Mouse (Mus musculus) cerebellum, adult 11-12 months (tissue): Measurements from ENCODE around the gene Gm49380.
"Not testable (repeated sequence)": the region's sequence is repeated elsewhere in the genome, so short reads cannot be mapped to it uniquely, and the experiment has no call there.

Experiments used
- DNase-seq: peaks from one replicate; pipeline ENCODE4 v3.0.0; 2022

Gm49380 gene

DNA sequence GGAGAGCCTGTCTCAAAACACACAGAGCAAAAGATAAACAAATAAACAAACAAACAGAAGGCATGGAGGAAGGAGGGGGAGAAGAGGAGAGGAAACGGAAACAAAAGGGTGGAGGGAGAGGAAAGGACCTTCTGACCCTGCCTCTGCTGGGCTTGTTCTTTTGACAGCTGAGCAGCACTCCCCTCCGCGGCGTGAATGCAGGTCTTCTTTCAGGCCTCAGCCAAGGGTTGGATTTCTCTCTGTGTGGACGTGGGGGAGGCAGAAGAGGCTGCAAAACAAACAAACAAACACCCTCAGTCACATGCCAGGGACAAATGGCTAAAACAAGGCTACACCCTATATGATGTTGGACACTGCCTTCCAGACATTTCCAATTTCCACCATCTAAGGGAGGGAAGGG is 11.7 kb upstream of the Gm49380 start:
- peak; percentile 11 for DNase-seq

DNA sequence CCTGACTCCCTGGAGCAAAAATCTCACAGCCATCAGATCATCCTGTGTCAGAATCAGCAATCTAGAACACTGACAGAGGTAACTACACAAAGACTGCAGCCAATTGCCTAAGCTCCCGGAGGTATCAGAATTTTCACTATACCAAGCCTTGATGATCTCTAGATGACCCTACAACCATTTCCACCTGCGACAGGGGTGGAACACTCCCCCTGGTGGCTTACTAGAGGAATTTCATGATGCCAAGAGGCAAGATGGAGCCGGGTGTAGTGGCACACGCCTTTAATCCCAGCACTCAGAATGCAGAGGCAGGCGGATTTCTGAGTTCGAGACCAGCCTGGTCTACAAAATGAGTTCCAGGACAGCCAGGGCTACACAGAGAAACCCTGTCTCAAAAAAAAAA is 11.0 kb upstream of the Gm49380 start:
- DNase-seq: peak; percentile 36

DNA sequence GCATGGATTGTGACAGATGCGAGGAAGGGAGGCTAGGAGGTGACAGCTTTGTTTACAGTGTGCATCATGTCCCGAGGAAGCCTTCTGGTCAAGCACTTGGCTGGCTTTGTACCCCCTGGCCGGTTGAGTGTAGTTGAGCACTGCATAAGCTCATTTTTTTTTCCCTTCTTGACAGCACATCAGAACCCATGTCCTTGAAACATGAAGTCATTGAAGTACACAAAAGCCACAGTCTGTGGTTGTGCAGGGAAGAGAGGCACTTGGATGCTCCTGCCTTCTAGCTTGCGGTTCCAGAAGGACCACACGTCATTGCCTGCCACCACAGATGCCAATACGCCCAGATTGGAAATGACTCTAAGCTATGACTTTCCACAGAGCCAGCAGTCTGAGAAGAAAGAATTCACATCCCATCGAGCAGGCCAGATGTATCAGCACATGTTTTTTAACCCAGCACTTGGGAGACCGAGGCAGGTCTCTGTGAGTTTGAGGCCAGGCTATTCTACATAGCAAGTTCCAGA is 6.7 kb upstream of the Gm49380 start:
- DNase-seq: no peak

DNA sequence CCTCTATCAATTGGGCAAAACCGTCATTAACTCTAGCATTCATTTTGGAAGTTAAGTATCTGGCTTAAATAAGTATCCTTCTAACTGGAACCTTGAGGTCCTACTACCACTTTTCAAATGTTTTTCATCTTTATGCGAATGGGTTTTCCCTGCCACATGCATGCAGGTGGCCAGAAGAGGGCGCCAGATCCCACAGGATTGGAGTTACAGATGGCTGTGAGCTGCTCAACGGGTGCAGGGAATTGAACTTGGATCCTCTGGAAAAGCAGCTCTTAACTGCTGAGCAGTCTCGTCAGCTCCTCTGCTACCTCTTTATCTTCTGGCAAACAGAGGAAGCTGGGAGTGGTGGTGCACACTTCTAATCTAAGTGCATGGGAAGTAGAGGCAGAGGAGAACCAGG is 5.7 kb upstream of the Gm49380 start:
- no peak for DNase-seq

DNA sequence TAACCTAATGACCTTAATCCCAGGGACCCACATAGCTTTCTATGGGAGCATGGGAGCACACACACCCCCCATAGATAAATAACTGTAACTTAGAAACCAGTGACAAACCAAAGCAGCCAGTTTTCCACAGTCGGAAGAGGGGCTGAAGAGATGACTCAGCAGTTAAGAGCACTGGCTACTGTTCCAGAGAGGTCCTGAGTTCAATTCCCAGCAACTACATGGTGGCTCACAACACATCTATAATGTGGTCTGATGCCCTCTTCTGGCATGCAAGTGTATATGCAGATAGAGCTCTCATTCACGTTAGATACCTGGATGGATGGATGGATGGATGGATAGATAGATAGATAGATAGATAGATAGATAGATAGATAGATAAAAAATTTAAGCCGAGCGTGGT is 2.9 kb upstream of the Gm49380 start:
- DNase-seq: no peak

DNA sequence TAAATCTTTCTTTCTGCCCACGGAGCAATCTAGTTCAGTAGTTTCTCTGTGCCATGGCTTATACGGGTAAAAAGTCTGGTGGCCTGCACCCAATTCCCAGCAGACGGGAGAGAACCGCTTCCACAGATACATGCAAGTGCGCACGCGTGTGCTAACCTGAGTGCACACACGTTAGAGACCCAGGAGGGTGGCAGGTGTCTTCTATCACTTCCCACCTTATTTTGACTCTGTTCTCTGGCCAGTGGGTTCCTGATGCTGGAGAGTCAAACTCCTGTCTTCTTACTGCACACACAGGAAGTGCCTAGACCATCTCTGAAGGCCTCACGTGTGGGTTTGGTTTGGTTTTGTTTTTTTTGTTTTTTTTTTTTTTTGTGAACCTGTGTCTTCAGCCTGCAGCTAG is 2.3 kb upstream of the Gm49380 start:
- DNase-seq: no peak

DNA sequence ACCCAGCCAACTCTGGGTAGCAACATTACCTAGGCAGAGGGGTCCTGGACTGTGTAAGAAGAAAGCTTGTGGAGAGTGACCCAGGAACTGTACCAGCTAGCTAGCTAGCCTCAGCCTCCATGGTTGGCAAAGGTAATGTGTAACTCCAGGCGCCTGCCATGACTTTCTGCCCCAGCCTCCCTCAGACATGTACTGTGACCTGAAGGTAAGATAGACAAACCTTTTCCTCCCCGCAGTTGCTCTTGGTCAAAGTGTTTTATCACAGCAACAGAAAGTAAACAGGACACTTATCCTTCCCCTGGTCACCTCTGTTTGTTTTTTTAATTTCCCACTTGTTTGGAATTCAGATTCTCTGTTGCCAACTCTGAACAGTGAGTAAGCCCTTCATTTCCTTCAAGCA is 1.2 kb upstream of the Gm49380 start:
- no peak for DNase-seq

DNA sequence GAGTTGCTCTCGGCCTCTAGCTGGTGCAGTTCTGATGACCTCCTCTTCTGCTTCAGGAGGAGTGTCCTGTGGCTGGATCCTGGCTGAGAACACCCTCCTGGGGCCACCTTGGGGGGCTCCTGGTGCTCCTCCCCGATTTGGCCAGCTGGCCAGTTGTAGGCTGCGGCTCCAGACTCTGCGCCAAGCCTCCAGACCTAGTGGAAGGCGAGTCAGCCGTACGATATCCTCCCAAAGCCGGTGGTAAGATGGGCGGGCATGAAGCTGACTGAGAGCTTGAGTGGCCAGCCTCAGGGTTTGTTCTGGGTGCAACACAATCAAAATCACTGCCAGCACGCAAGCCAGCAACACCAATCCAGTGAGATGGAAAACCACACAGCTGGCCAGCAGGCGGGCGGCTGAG is 1.4 kb downstream of the Gm49380 start:
- DNase-seq: not testable (repeated sequence)

DNA sequence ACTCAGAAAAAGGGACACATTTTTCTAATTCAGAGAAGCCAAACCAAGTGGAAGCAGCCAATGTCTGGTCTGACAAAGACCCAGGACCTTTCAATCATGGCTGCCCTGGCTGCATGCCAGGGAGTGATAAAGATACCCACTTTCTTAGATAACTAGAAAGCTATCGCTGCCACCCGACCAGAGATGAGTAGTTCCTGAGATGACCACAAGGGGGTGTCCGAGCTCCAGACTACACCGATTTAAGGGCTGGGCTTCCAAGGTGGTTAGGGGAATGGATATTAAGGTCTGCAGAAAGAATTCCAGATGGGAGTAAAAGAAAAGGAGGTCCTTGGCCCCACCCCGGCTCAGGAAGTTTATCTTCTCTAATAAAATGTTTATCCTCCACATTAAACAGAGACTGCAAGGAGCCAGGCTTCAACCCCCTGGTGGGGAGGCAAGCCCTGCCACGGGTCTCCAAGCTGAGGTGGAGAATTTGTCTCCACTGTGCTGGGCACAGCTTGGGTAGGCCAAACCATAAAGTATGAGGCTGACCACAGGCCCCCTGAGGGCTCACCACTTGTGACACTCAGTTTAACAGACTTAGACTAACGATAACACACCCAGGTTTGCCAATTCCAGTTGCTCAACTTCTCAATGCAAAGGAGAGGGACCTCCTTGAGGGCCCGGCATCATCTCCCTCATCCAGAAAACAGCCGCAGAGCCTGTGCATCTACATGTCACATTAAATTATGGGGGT is 3.8 kb downstream of the Gm49380 start:
- DNase-seq: peak; percentile 78

DNA sequence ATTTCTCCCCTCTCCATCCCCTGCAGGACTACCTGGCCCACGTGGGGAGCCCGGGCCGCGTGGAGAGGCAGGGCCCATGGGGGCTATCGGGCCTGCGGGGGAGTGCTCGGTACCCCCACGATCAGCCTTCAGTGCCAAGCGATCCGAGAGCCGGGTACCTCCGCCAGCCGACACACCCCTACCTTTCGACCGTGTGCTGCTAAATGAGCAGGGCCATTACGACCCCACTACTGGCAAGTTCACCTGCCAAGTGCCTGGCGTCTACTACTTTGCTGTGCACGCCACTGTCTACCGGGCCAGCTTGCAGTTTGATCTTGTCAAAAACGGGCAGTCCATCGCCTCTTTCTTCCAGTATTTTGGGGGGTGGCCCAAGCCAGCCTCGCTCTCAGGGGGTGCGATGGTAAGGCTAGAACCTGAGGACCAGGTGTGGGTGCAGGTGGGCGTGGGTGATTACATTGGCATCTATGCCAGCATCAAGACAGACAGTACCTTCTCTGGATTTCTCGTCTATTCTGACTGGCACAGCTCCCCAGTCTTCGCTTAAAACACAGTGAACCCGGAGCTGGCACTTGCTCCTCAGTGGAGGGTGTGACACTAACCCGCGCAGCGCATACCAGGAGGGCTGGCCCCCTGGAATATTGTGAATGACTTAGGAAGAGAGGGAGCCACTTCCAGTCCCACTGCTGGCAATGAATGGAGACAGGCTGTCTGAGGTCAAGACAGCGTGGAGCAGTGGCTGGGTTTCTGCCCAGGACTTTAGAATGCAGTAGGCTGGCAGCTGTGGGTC is 4.8 kb downstream of the Gm49380 start:
- DNase-seq: no peak

DNA sequence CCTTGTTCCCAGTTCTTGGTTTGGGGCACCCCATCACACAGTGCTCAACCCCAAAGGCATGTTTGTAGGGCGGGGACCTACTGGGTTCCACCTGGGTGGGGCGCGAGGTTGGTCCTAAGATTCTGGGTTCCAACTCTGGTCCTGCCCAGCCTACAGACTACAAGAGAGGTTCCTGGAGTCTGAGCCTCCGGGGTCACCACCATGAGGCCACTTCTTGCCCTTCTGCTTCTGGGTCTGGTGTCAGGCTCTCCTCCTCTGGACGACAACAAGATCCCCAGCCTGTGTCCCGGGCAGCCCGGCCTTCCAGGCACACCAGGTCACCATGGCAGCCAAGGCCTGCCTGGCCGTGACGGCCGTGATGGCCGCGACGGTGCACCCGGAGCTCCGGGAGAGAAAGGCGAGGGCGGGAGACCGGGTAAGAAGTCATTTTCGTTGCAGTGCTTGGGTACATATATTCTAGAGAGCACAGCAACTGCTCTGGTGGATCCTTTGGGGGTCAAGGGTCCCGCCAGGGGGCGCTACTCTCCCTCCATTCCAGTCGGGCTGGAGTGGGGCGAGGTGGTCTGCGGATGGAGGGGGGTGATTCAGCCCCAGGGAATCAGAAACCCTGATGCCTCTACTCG is 5.6 kb downstream of the Gm49380 start:
- DNase-seq: peak; percentile 55

DNA sequence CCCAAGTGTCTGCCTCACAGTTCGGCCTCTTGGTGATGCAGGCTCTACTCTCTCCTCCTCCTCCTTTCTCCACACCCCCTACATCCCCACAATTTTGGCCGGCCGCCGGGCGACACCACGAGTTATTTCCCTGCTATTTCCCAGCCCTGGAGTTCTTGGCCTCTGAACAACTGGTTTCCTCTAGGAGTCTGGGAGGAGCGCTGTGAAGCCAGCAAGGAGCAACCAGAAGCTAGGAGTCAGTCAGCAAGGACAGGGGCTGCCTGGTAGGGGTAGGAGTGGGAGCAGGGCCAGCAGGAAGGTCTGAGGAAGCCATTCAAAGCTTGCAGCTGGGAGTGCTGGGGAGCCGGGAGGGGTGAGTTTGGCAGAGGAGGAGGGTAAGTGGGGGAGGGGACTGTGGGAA is 6.2 kb downstream of the Gm49380 start, which contains the start of gene C1qtnf5:
TSS of gene C1qtnf5 (plus strand) at position 136 of the 400 bp plus-strand sequence.
- peak; percentile 76 for DNase-seq

DNA sequence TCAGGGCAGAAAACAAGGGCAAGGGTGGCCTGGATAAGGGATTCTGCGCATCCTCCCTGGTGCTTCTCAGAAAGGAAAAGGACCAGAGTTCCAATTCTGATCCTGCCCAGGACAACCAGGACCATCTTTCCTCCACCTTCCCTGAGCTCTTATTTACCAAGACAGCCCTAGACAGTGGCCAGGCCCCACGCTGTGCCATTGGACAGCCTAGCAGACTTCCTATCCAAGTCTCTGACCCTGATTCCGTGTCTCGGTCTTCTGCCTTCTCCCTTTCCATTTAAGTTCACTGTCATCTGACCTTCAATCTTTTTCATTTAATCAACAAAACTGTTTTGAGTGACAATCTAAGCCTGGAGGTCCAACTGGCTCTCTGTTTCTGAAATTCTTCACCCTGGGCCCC is 6.7 kb downstream of the Gm49380 start:
- no peak for DNase-seq

DNA sequence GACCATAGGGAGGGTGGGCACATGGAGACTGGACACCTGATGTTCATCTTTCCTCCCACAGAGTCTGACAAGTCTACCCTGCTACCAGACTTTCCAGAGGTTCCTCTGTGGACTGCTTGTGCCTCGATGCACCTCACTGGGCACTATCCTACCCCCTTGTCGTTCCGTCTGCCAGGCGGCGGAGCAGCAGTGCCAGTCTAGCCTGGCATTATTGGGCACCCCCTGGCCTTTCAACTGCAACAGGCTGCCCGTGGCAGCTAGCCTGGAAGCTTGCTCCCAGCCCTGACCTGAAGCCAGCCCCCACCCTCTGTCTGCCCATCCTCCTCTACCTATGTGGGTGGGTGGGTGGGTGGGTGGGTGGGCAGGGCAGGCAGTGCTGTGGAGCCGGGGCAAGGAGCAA is 7.1 kb downstream of the Gm49380 start:
- DNase-seq: no peak

DNA sequence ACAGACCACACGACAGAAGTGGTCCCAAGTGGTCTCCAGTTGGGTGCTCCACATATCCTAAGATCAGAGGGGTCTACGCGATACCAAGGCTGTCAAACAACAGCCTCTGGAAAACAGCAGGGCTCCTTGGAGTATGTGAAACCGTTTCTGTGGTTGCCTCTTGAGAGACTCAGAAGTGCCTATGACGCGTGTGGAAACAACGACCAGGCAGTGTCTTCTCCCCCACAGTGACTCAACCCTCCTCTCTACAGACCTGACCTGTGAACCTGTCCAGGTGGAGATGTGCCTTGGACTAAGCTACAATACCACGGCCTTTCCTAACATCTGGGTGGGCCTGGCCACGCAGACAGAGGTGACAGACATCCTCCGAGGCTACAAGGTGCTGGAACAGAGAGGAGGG is 7.5 kb downstream of the Gm49380 start:
- no peak for DNase-seq

DNA sequence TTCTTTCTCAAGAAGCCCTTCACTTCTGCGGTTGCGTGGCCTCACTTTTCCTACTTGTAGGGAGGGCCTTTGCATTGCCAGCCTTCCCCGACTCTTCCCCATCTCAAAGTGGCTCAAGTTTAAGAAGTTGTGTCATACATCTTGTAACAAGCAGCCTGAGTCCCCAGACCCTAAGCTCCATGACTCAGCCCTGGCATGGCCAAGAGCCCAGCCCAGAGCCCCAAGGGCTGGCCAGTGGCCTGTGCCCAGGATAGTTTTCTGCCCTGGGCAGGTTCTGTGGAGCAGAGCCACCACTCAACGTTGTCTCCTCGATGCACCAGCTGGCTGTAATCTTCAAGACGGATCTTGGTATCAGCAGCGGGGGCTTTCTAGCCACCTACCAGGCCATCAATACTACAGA is 8.4 kb downstream of the Gm49380 start:
- DNase-seq: no peak

DNA sequence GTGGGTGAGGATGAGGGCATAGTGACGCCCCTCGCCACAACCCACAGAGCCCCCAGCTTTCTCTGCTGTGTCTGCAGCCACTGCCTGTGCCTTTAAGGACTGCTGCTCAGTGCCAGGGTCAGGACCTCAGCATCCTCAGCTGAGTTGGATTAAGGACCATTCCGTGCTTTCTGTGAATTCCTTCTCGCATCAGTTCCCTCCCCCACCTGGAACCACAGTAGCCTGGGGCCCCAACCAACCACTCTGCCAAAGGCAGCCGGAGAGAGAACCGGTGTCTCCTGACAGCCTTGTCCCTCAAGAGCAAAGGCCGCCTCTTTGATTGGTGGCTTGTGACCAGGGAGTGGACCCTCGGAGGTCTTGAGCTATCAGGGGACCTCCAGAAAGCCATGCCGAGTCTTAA is 11.8 kb downstream of the Gm49380 start, which contains the start of gene Mfrp:
TSS of gene Mfrp (plus strand) at position 240 of the 400 bp plus-strand sequence.
- no peak for DNase-seq

DNA sequence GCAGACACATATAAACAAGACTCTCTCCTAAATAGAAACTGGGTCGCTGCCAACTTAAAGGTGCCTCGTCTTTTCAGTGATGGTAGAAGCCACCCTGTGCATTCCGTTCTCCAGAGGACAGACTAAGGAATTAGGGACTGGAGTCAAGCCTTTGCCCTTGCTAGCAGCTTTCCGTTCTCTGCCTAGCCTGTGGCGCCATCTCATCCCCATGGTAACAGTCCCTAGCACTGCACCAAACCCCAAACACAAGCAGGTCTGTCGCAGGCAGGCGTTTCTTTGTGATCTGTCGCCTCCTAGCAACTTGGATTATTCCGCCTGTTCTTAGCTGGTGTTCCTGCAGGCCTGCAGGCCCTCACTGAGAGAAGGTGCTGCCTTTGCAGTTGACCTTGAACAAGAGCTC is 16.8 kb downstream of the Gm49380 start:
- DNase-seq: no peak

DNA sequence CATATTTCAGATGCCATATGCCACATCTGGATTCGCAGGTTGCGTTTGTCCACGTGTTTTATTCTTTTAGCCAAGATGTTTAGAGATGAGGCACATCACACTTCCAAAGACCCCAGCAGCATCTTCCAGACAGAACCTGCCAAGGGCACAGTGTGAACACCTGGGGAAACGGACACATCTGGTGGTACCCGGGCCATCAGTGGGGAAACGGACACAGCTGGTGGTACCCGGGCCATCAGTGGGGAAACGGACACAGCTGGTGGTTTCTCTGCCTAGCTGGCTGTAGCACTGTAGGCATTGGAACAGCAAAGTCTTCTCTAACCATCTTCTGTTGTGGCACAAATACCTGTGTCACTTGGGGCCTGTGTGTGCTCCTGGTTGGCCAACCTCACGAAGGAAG is 17.5 kb downstream of the Gm49380 start:
- no peak for DNase-seq

DNA sequence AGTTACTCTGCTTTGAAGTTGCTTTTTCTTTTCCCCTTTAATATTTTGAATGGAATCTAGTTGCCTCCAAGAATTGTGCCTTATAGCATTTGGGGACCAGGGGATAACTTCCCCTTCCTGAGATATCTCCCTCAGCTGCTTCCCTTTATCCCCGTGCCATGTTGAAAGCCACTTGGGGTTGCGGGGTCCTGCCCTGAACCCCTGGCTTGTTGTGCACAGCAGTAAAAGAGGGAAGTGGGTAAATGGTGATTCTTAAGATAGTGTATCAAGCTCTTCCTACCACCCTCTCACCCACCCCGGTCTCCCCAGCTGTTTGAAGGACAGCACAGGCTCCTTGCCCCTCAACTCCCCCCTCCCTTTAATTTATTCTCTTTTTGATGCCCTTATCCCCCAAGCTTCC is 18.6 kb downstream of the Gm49380 start:
- no peak for DNase-seq

DNA sequence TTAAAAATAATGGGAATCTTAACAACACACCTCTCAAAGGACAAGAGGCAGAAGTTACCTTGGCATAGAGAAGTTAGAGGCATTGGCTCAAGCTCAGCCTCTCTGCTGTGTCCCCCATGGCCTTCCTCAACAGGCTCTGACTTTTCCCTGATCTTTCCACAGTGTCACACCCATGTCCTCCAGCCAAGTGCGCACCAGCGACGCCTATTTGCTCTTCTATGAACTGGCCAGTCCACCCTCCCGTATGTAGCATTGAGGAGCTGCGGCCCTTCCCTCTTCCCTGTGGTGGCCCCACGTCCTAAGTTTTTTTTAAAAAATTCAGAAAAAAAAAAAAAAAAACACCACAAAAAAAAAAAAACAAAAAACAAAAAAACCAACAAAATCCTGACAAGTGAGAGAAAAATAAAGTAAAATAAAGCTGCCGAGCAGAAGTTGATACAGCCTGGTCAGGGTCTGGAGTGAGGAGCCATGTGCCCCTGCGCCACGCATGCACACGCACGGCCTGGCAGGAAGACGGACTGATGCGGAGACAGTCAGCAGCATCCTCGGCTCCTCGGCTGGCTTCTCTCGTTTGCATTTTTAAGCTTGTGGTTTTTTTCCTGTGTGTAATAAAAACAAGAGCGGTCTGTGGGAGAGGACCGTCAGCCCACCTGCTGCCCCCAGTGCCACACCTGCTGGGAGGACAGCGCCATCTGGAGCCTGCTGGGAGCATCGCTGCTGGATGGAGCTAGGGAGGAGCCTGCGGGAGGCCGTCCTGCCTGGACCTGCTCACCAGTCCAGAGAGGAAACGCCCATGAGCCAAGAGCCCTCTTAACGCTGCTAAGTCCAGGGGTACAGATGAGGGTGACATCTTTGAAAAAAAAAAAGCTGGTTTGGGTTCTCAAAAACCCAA is 19.4 kb downstream of the Gm49380 start:
- peak; percentile 90 for DNase-seq

DNA sequence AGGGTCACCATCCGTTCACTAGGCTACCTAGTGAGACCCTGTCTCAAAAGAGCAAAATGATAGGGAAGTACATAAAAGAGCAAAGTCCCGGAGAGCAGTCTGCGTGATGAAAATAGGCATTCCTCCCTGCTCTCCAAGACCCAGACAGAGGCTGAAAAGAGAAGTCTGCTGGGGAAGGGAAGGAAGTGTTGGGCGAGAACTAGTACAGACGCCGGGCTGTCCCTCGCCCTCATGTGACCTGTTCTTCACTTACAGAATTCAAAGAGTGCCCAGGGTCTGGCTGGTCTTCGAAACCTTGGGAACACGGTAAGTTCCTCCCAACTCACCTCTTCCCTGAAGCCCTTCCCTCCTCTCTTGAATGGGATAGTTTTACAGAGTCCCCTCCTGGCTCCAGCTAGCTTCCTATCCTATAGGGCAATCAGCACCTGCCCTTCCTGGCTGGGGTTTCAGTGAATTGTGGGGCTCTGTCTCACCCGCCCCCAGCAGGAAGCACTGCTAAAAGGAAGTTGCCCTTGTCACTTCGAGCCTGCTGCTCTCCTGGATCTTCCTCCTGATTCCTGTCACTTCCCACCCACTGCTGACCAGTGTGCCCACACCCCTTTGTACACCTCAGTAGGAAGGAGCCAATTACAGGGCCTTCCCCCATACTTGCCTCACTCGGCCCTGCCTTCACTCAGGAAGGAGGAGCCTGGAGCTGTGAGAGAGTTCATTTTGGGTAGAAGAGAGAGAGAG is 24.3 kb downstream of the Gm49380 start:
- no peak for DNase-seq
